Mouse (Mus musculus): ENCODE measurements around the gene Tex50. TPM values are rescaled to one million over a fixed set of nuclear protein-coding genes. Genes with fewer than 3 reads are reported as not detected.

Tex50 gene
- total RNA-seq, 2 experiments from 2014 or later = not detected

GRCm38 (mm10) chr1:161130726-161131664 lies 28.1 kb downstream of the Tex50 start, which contains the start of gene Klhl20:
Klhl20 (minus strand) TSS chr1:161131511.
- intact Hi-C loops (cut with DNase I) = no loop called here
- DNase-seq = peak; percentile 89 to 97

- intact Hi-C loops (cut with DNase I) = no loop called here
These were observed 32.7 kb downstream of the Tex50 start for GRCm38 (mm10) chr1:161126461-161126860.

GRCm38 (mm10) chr1:161122661-161123418 lies 36.3 kb downstream of the Tex50 start:
- DNase-seq = no peak
- intact Hi-C loops (cut with DNase I) = no loop called here

More at GRCm38 (mm10) chr1:161126461-161126860, 32.7 kb downstream of the Tex50 start:
- no peak for DNase-seq

- intact Hi-C loops (cut with DNase I) = no loop called here
- no peak for DNase-seq
These were observed 44.5 kb downstream of the Tex50 start for GRCm38 (mm10) chr1:161114591-161114990.

GRCm38 (mm10) chr1:161109216-161109615 lies 49.9 kb downstream of the Tex50 start:
- no peak for DNase-seq
- intact Hi-C loops (cut with DNase I) = no loop called here

Other genes with a start within 250 kb of the Tex50 start
- gene Serpinc1, start 180.7 kb downstream of the Tex50 start, total RNA-seq (2021) = under 1 TPM; 0.15 to 0.18 TPM
- 1 to 10 TPM; 5.3 to 7.1 TPM for gene Zbtb37, start 124.5 kb downstream of the Tex50 start, total RNA-seq (2021)
- gene Dars2, start 88.7 kb downstream of the Tex50 start, total RNA-seq (2021) = 10 to 100 TPM; 11.4 to 11.7 TPM
- gene Cenpl, start 88.6 kb downstream of the Tex50 start, total RNA-seq (2021) = under 1 TPM; 0.52 to 0.64 TPM
- 1 to 10 TPM; 7.5 to 7.8 TPM for gene Klhl20, start 27.8 kb downstream of the Tex50 start, total RNA-seq (2021)
- not detected for gene Ankrd45, start 16.6 kb downstream of the Tex50 start, total RNA-seq (2021)
- 100 to 1,000 TPM; 104 to 117 TPM for gene Prdx6, start 91.9 kb upstream of the Tex50 start, total RNA-seq (2021)
- gene Tnfsf4, start 236.1 kb upstream of the Tex50 start, total RNA-seq (2021) = not detected